Mouse (Mus musculus) liver, embryonic 13.5 days (tissue): ENCODE data around the gene Whrn. TPM values are rescaled to one million over a fixed set of nuclear protein-coding genes. Genes with fewer than 3 reads are reported as not detected.

Source experiments
- ATAC-seq: fragments of 200-750 bp; cut with Nextera tagmentation; 2 replicates; pipeline ENCODE4 v1.8.0; 2017; ENCODE audit warnings: low read depth, mild to moderate bottlenecking, moderate number of reproducible peaks, moderate library complexity
- DNase-seq: peaks from one replicate; pipeline ENCODE4 v3.0.0; 2022
- H3K27ac ChIP-seq: fragments of 300-500 bp; sonication (generic); 2 replicates; pipeline ENCODE4 v1.5.1; 2015; ENCODE audit warnings: moderate library complexity, mild to moderate bottlenecking, inconsistent platforms
- H3K27me3 ChIP-seq: fragments of 300-500 bp; sonication (generic); 2 replicates; pipeline ENCODE4 v1.6.1; 2015; ENCODE audit warnings: mild to moderate bottlenecking, inconsistent platforms
- H3K36me3 ChIP-seq: fragments of 300-500 bp; sonication (generic); 2 replicates; pipeline ENCODE4 v1.6.1; 2015; ENCODE audit warnings: mild to moderate bottlenecking, inconsistent platforms
- H3K4me1 ChIP-seq: fragments of 300-500 bp; sonication (generic); replicated peaks from 2 replicates; pipeline ENCODE4 v1.6.1; 2015; ENCODE audit warnings: inconsistent platforms
- H3K4me2 ChIP-seq: fragments of 300-500 bp; sonication (generic); 2 replicates; pipeline ENCODE4 v1.6.1; 2015; ENCODE audit warnings: inconsistent platforms, mild to moderate bottlenecking, moderate library complexity
- H3K4me3 ChIP-seq: fragments of 300-500 bp; sonication (generic); replicated peaks from 2 replicates; pipeline ENCODE4 v1.5.1; 2015; ENCODE audit warnings: mild to moderate bottlenecking, inconsistent platforms
- H3K9ac ChIP-seq: fragments of 300-500 bp; sonication (generic); 2 replicates; pipeline ENCODE4 v1.6.1; 2015; ENCODE audit warnings: mild to moderate bottlenecking, inconsistent platforms
- H3K9me3 ChIP-seq: fragments of 300-500 bp; sonication (generic); replicated peaks from 2 replicates; pipeline ENCODE4 v1.6.1; 2016; ENCODE audit warnings: inconsistent platforms
- WGBS: fragments of 180-500 bp; shearing (Covaris S2); methylation state at CpG from one replicate; pipeline ENCODE4 v1.1.7; 2015; ENCODE audit not compliant: insufficient replicate concordance; 5-methylcytosine and 5-hydroxymethylcytosine counted together
- polyA plus RNA-seq: library from polyadenylated mRNA; unstranded; fragments of >200 nt; fragmentation: Nextera tagmentation; extraction: Ambion mirVana; gene quantifications from 2 replicates; pipeline ENCODE4 v1.2.1, GENCODE M21; 2015

Whrn gene
- polyA plus RNA-seq = 0.10 and 0.18 TPM in 2 replicates

GRCm38 (mm10) chr4:63495915-63496278, at the start of gene Whrn:
TSS of gene Whrn (minus strand) at chr4:63495991.
- Histone ChIP-seq H3K4me2 (peak within 1 kb of the TSS; percentile 72), H3K27me3 (peaks cover 70% of the 10 kb centered on the region), H3K36me3 (no peaks in the 10 kb centered on the region), H3K9me3 (no peaks in the 10 kb centered on the region), H3K4me1 (peaks cover 17% of the 10 kb centered on the region), H3K4me3 (peak within 1 kb of the TSS; percentile 60), H3K9ac (peak within 1 kb of the TSS; percentile 29; the same call in 1 of the 2 replicates), H3K27ac (no peak within 1 kb of the TSS)
- DNase-seq (peak; percentile 8), ATAC-seq (peak; percentile 66)
- under 1% methylated on average over 24 of the region's 34 CpGs for WGBS

GRCm38 (mm10) chr4:63545231-63545958, 49.6 kb upstream of the Whrn start:
- WGBS = 21% methylated on average over 26 of the region's 26 CpGs
- peak overlapping the region; percentile 81 for H3K27ac ChIP-seq
- peak overlapping the region; percentile 92 for H3K9ac ChIP-seq
- peaks cover 19% of the 10 kb centered on the region for H3K36me3 ChIP-seq
- peak overlapping the region; percentile 85 for H3K4me3 ChIP-seq
- no peaks in the 10 kb centered on the region for H3K9me3 ChIP-seq
- H3K27me3 ChIP-seq = no peaks in the 10 kb centered on the region
- H3K4me1 ChIP-seq = peaks cover 34% of the 10 kb centered on the region
- no peak for ATAC-seq
- no peak for DNase-seq
- H3K4me2 ChIP-seq = peak overlapping the region; percentile 82

- Histone ChIP-seq H3K4me3 (peak within 1 kb of the TSS; percentile 85), H3K36me3 (peaks cover 17% of the 10 kb centered on the region), H3K4me1 (peaks cover 34% of the 10 kb centered on the region), H3K9me3 (no peaks in the 10 kb centered on the region), H3K27me3 (no peaks in the 10 kb centered on the region), H3K9ac (peak within 1 kb of the TSS; percentile 92), H3K4me2 (peak within 1 kb of the TSS; percentile 82), H3K27ac (peak within 1 kb of the TSS; percentile 81)
- DNase-seq (peak; percentile 91), ATAC-seq (peak; percentile 95)
- WGBS = 1% methylated on average over 56 of the region's 57 CpGs
Measured at GRCm38 (mm10) chr4:63544494-63545230, 48.9 kb upstream of the Whrn start, which contains the start of gene Atp6v1g1. TSS of gene Atp6v1g1 (plus strand) at chr4:63544772.

- no peak for DNase-seq
- H3K4me3 ChIP-seq = peak overlapping the region; percentile 20; the same call in 1 of the 2 replicates
- H3K36me3 ChIP-seq = peaks cover 10% of the 10 kb centered on the region
- peaks cover 34% of the 10 kb centered on the region for H3K4me1 ChIP-seq
- WGBS = 59% methylated on average over 10 of the region's 10 CpGs
- H3K4me2 ChIP-seq = peak overlapping the region; percentile 51
- H3K9me3 ChIP-seq = no peaks in the 10 kb centered on the region
- peak overlapping the region; percentile 51; the same call in 1 of the 2 replicates for H3K9ac ChIP-seq
- peak overlapping the region; percentile 30 for H3K27ac ChIP-seq
- ATAC-seq = peak; percentile 34
- no peaks in the 10 kb centered on the region for H3K27me3 ChIP-seq
Measured at GRCm38 (mm10) chr4:63543746-63544493, 48.1 kb upstream of the Whrn start.

GRCm38 (mm10) chr4:63542209-63542608, 46.4 kb upstream of the Whrn start:
- Histone ChIP-seq H3K9ac (no peak overlapping the region), H3K4me1 (peaks cover 30% of the 10 kb centered on the region), H3K36me3 (no peaks in the 10 kb centered on the region), H3K27ac (no peak overlapping the region), H3K4me3 (no peak overlapping the region), H3K9me3 (no peaks in the 10 kb centered on the region), H3K4me2 (no peak overlapping the region), H3K27me3 (no peaks in the 10 kb centered on the region)
- WGBS = 61% methylated on average over 2 of the region's 2 CpGs
- ATAC-seq = no peak
- no peak for DNase-seq

- H3K27ac ChIP-seq = no peak overlapping the region
- no peaks in the 10 kb centered on the region for H3K27me3 ChIP-seq
- H3K4me1 ChIP-seq = no peaks in the 10 kb centered on the region
- no peaks in the 10 kb centered on the region for H3K36me3 ChIP-seq
- DNase-seq = no peak
- H3K4me2 ChIP-seq = no peak overlapping the region
- H3K9ac ChIP-seq = no peak overlapping the region
- no peaks in the 10 kb centered on the region for H3K9me3 ChIP-seq
- H3K4me3 ChIP-seq = no peak overlapping the region
- 68% methylated on average over 4 of the region's 4 CpGs for WGBS
- no peak for ATAC-seq
Measured at GRCm38 (mm10) chr4:63537602-63538001, 41.8 kb upstream of the Whrn start.

- H3K27ac ChIP-seq = no peak overlapping the region
- H3K36me3 ChIP-seq = no peaks in the 10 kb centered on the region
- H3K9me3 ChIP-seq = no peaks in the 10 kb centered on the region
- no peak overlapping the region for H3K4me2 ChIP-seq
- H3K4me1 ChIP-seq = no peaks in the 10 kb centered on the region
- no peak overlapping the region for H3K4me3 ChIP-seq
- no peak for ATAC-seq
- H3K9ac ChIP-seq = no peak overlapping the region
- WGBS = 61% methylated on average over 7 of the region's 7 CpGs
- no peak for DNase-seq
- H3K27me3 ChIP-seq = no peaks in the 10 kb centered on the region
Measured at GRCm38 (mm10) chr4:63530409-63530808, 34.6 kb upstream of the Whrn start.

GRCm38 (mm10) chr4:63528946-63529345, 33.2 kb upstream of the Whrn start:
- no peaks in the 10 kb centered on the region for H3K36me3 ChIP-seq

GRCm38 (mm10) chr4:63525514-63525913, 29.7 kb upstream of the Whrn start:
- WGBS = 68% methylated on average over 8 of the region's 8 CpGs
- no peaks in the 10 kb centered on the region for H3K36me3 ChIP-seq
- H3K9me3 ChIP-seq = no peaks in the 10 kb centered on the region
- no peaks in the 10 kb centered on the region for H3K4me1 ChIP-seq
- H3K27me3 ChIP-seq = no peaks in the 10 kb centered on the region
- ATAC-seq = no peak
- H3K9ac ChIP-seq = no peak overlapping the region
- no peak overlapping the region for H3K27ac ChIP-seq
- no peak for DNase-seq
- no peak overlapping the region for H3K4me3 ChIP-seq
- no peak overlapping the region for H3K4me2 ChIP-seq

More at GRCm38 (mm10) chr4:63528946-63529345, 33.2 kb upstream of the Whrn start:
- no peak overlapping the region for H3K4me2 ChIP-seq
- H3K27ac ChIP-seq = no peak overlapping the region
- no peaks in the 10 kb centered on the region for H3K9me3 ChIP-seq
- no peaks in the 10 kb centered on the region for H3K4me1 ChIP-seq
- H3K27me3 ChIP-seq = no peaks in the 10 kb centered on the region
- no peak for DNase-seq
- no peak for ATAC-seq
- 69% methylated on average over 6 of the region's 6 CpGs for WGBS
- no peak overlapping the region for H3K4me3 ChIP-seq
- H3K9ac ChIP-seq = no peak overlapping the region

- no peaks in the 10 kb centered on the region for H3K4me1 ChIP-seq
- ATAC-seq = no peak
- WGBS = 43% methylated on average over 2 of the region's 2 CpGs
- H3K27me3 ChIP-seq = no peaks in the 10 kb centered on the region
- no peak overlapping the region for H3K27ac ChIP-seq
- H3K9ac ChIP-seq = no peak overlapping the region
- H3K9me3 ChIP-seq = no peaks in the 10 kb centered on the region
- no peak overlapping the region for H3K4me3 ChIP-seq
- no peaks in the 10 kb centered on the region for H3K36me3 ChIP-seq
- no peak for DNase-seq
- H3K4me2 ChIP-seq = no peak overlapping the region
Measured at GRCm38 (mm10) chr4:63521813-63522419, 26.1 kb upstream of the Whrn start.

GRCm38 (mm10) chr4:63515021-63515420, 19.2 kb upstream of the Whrn start:
- Histone ChIP-seq H3K4me2 (no peak overlapping the region), H3K4me3 (no peak overlapping the region), H3K9me3 (no peaks in the 10 kb centered on the region), H3K27ac (no peak overlapping the region), H3K4me1 (no peaks in the 10 kb centered on the region), H3K36me3 (no peaks in the 10 kb centered on the region), H3K9ac (no peak overlapping the region), H3K27me3 (no peaks in the 10 kb centered on the region; the same call in 1 of the 2 replicates)
- ATAC-seq (no peak), DNase-seq (no peak)
- 26% methylated on average over 5 of the region's 5 CpGs for WGBS
